In the genomic region with DNA sequence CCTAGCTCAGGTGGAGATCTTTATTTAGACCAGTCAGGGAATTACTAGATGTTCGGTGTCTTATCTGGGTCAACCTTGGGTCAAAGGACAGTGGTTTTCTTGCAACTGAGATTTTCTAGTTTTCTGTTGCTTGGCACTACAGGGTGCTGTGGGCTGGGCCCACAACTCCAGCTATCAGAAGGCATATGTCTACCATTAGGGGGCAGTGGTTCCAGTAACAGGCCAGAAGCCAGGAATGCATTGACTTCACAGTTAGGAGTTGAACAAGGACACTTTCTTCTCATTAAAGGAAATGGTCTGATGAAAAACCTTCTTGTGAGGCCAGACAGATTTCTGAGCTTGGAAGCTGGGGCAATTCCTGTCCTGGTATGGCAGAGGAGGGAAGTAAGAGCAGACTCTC, we compare ENCODE assay signal across 11 mouse cellular contexts. TPM values are rescaled to one million over a fixed set of nuclear protein-coding genes. Genes with fewer than 3 reads are reported as not detected.
DNase-seq lines count a peak whose midpoint lies in the region; ATAC-seq lines count a peak whose summit lies in the region.
"Had no signal": no experiment of that assay in that cellular context is flagged by ENCODE, and none has a peak within 500 bp of the region (broad histone marks: within the 10 kb centered on the region; RNA-seq: fewer than 3 reads in every experiment).

No protein-coding gene starts in this region.

- DNase-seq in forebrain, embryonic 14.5 days (ENCODE audit: low spot score): peak; percentile 16
- peak; percentile 42 for DNase-seq in midbrain, embryonic 14.5 days
- DNase-seq in midbrain, embryonic 11.5 days (ENCODE audit: low spot score, missing footprints): no peak
- peak; percentile 42 for DNase-seq in embryo, embryonic 10.5 days (ENCODE audit: low spot score)
- DNase-seq in retina, embryonic 14.5 days (ENCODE audit: low spot score): peak; percentile 45
- DNase-seq in urinary bladder, postnatal 4 days (ENCODE audit: low spot score in 2 of 2): no peak

- 84% methylated on average over 1 of the region's 1 CpGs for WGBS in forebrain, embryonic 14.5 days
- WGBS in forebrain, embryonic 13.5 days: 90% methylated on average over 1 of the region's 1 CpGs
- WGBS in midbrain, embryonic 14.5 days: 83% methylated on average over 1 of the region's 1 CpGs
- WGBS in midbrain, embryonic 11.5 days: 81% methylated on average over 1 of the region's 1 CpGs

- H3K4me1 ChIP-seq in forebrain, embryonic 14.5 days (ENCODE audit: control insufficient read depth, insufficient read depth, low read length): no peaks in the 10 kb centered on the region; the same call in 1 of the 2 replicates
- peaks cover 10% of the 10 kb centered on the region; the same call in 1 of the 2 replicates for H3K4me1 ChIP-seq in forebrain, embryonic 13.5 days
- H3K4me1 ChIP-seq in midbrain, embryonic 14.5 days (ENCODE audit: control insufficient read depth, insufficient read depth, low read length): no peaks in the 10 kb centered on the region
- no peaks in the 10 kb centered on the region; the same call in 1 of the 2 replicates for H3K4me1 ChIP-seq in midbrain, embryonic 11.5 days (ENCODE audit: control insufficient read depth, insufficient read depth, low read length)

- H3K27ac ChIP-seq in forebrain, embryonic 14.5 days (ENCODE audit: low read depth, low read length): no peak overlapping the region
- no peak overlapping the region for H3K27ac ChIP-seq in forebrain, embryonic 13.5 days
- no peak overlapping the region for H3K27ac ChIP-seq in midbrain, embryonic 14.5 days (replicated peaks; ENCODE audit: low read depth, low read length)
- H3K27ac ChIP-seq in midbrain, embryonic 11.5 days (ENCODE audit: low read depth, low read length): no peak overlapping the region

- no peak overlapping the region for H3K4me3 ChIP-seq in forebrain, embryonic 14.5 days (ENCODE audit: low read depth, low read length)
- H3K4me3 ChIP-seq in forebrain, embryonic 13.5 days: no peak overlapping the region
- H3K4me3 ChIP-seq in midbrain, embryonic 14.5 days (replicated peaks; ENCODE audit: low read depth, low read length): no peak overlapping the region
- no peak overlapping the region for H3K4me3 ChIP-seq in midbrain, embryonic 11.5 days (ENCODE audit: low read depth, low read length)

- H3K9ac ChIP-seq in forebrain, embryonic 14.5 days (ENCODE audit: low read length): no peak overlapping the region
- no peak overlapping the region for H3K9ac ChIP-seq in forebrain, embryonic 13.5 days
- H3K9ac ChIP-seq in midbrain, embryonic 14.5 days (replicated peaks; ENCODE audit: low read length): no peak overlapping the region
- H3K9ac ChIP-seq in midbrain, embryonic 11.5 days (ENCODE audit: low read length): no peak overlapping the region

- no peaks in the 10 kb centered on the region for H3K9me3 ChIP-seq in forebrain, embryonic 14.5 days (replicated peaks; ENCODE audit: control insufficient read depth, low read length)
- H3K9me3 ChIP-seq in forebrain, embryonic 13.5 days (replicated peaks): no peaks in the 10 kb centered on the region
- H3K9me3 ChIP-seq in midbrain, embryonic 14.5 days (ENCODE audit: control insufficient read depth, low read length): no peaks in the 10 kb centered on the region
- H3K9me3 ChIP-seq in midbrain, embryonic 11.5 days (ENCODE audit: control insufficient read depth, low read length): no peaks in the 10 kb centered on the region

- H3K27me3 ChIP-seq in forebrain, embryonic 14.5 days (replicated peaks; ENCODE audit: control insufficient read depth, insufficient read depth, low read length): no peaks in the 10 kb centered on the region
- H3K27me3 ChIP-seq in forebrain, embryonic 13.5 days: no peaks in the 10 kb centered on the region
- H3K27me3 ChIP-seq in midbrain, embryonic 14.5 days (ENCODE audit: control insufficient read depth, insufficient read depth, low read length): no peaks in the 10 kb centered on the region
- no peaks in the 10 kb centered on the region for H3K27me3 ChIP-seq in midbrain, embryonic 11.5 days (ENCODE audit: control insufficient read depth, insufficient read depth, low read length)

- ATAC-seq in forebrain, embryonic 14.5 days: no peak
- ATAC-seq in forebrain, embryonic 13.5 days: no peak
- no peak for ATAC-seq in midbrain, embryonic 14.5 days (ENCODE audit: low FRiP score, low TSS enrichment)
- no peak for ATAC-seq in midbrain, embryonic 11.5 days (ENCODE audit: low FRiP score)
- no peak for ATAC-seq in erythroblast, adult 5-6 weeks (replicated peaks; ENCODE audit: low FRiP score, poor library complexity, severe bottlenecking)

- H3K36me3 ChIP-seq in forebrain, embryonic 14.5 days (ENCODE audit: control insufficient read depth, insufficient read depth, low read length): peaks cover 24% of the 10 kb centered on the region
- peaks cover 24% of the 10 kb centered on the region for H3K36me3 ChIP-seq in forebrain, embryonic 13.5 days (ENCODE audit: poor library complexity, severe bottlenecking)
- peaks cover 11% of the 10 kb centered on the region for H3K36me3 ChIP-seq in midbrain, embryonic 14.5 days (ENCODE audit: control insufficient read depth, insufficient read depth, low read length)
- H3K36me3 ChIP-seq in midbrain, embryonic 11.5 days (ENCODE audit: control insufficient read depth, insufficient read depth, low read length): peaks cover 8% of the 10 kb centered on the region; the same call in 1 of the 2 replicates

- H3K4me2 ChIP-seq in forebrain, embryonic 14.5 days (ENCODE audit: low read length): no peak overlapping the region
- no peak overlapping the region for H3K4me2 ChIP-seq in forebrain, embryonic 13.5 days
- H3K4me2 ChIP-seq in midbrain, embryonic 14.5 days (ENCODE audit: low read length): no peak overlapping the region
- no peak overlapping the region for H3K4me2 ChIP-seq in midbrain, embryonic 11.5 days

RNA-seq across cellular contexts. Expression of a gene that starts 30.2 kb away (rescaled TPM):
- 11.8 and 14.7 TPM in 2 replicates for polyA plus RNA-seq in forebrain, embryonic 14.5 days (2014; fragmentation: Nextera tagmentation; extraction: Ambion mirVana)
- polyA plus RNA-seq in forebrain, embryonic 13.5 days (2015; fragmentation: Nextera tagmentation; extraction: Ambion mirVana): 14.1 and 16.3 TPM in 2 replicates
- 19.1 and 19.6 TPM in 2 replicates for polyA plus RNA-seq in midbrain, embryonic 14.5 days (2014; fragmentation: Nextera tagmentation; extraction: Ambion mirVana)
- 13.9 and 14.0 TPM in 2 replicates for polyA plus RNA-seq in midbrain, embryonic 11.5 days (2014; fragmentation: Nextera tagmentation; extraction: Ambion mirVana)
- total RNA-seq in erythroblast, adult 5-6 weeks (2015; ENCODE audit: low replicate concordance): 24.0 and 31.6 TPM in 2 replicates
- 13.2 and 13.4 TPM in 2 replicates for total RNA-seq in erythroblast, adult 5-6 weeks (2017; ENCODE audit: low replicate concordance)

RNA-seq across cellular contexts. Expression of a gene that starts 53.9 kb away (rescaled TPM):
- polyA plus RNA-seq in forebrain, embryonic 14.5 days (2014; fragmentation: Nextera tagmentation; extraction: Ambion mirVana): not detected in 2 replicates
- 0.15 and 0.19 TPM in 2 replicates for polyA plus RNA-seq in forebrain, embryonic 13.5 days (2015; fragmentation: Nextera tagmentation; extraction: Ambion mirVana)
- polyA plus RNA-seq in midbrain, embryonic 14.5 days (2014; fragmentation: Nextera tagmentation; extraction: Ambion mirVana): not detected in 2 replicates
- not detected in 2 replicates for polyA plus RNA-seq in midbrain, embryonic 11.5 days (2014; fragmentation: Nextera tagmentation; extraction: Ambion mirVana)
- not detected in 2 replicates for total RNA-seq in erythroblast, adult 5-6 weeks (2015; ENCODE audit: low replicate concordance)
- not detected in 2 replicates for total RNA-seq in erythroblast, adult 5-6 weeks (2017; ENCODE audit: low replicate concordance)
- polyA plus RNA-seq: frontal cortex, adult 2 months; limb, embryonic 11.5 days; neural tube, embryonic 14.5 days had no signal

Comparison
In these comparisons a context has a peak if more than half of its experiments do, and no peak if none do; other contexts are left out.
1. DNase-seq: peak in forebrain, embryonic 14.5 days (single experiment), midbrain, embryonic 14.5 days (single experiment), embryo, embryonic 10.5 days (single experiment) and retina, embryonic 14.5 days (single experiment); none in midbrain, embryonic 11.5 days (single experiment) and urinary bladder, postnatal 4 days (0 of 2).